Mouse (Mus musculus) spleen, postnatal 36 days (tissue): ENCODE measurements at regions not wholly inside any gene's neighbourhood (a gene's known extent, or its start where the extent isn't known, plus 50 kb on each side); places are given as distances from the start of the nearest gene placed in this dataset.

ENCODE experiments used
- DNase-seq, 2 experiments: peaks; one replicate each; pipeline ENCODE4 v3.0.0; 2022; ENCODE audit warnings: low spot score in 2 of 2, mixed read lengths in 1 of 2

- no peak for DNase-seq
These were observed 175.6 kb downstream of the Fam43a start for GRCm38 (mm10) chr16:30774951-30775661.

GRCm38 (mm10) chr16:30775740-30776700, 176.5 kb downstream of the Fam43a start:
- DNase-seq, result no peak

DNA sequence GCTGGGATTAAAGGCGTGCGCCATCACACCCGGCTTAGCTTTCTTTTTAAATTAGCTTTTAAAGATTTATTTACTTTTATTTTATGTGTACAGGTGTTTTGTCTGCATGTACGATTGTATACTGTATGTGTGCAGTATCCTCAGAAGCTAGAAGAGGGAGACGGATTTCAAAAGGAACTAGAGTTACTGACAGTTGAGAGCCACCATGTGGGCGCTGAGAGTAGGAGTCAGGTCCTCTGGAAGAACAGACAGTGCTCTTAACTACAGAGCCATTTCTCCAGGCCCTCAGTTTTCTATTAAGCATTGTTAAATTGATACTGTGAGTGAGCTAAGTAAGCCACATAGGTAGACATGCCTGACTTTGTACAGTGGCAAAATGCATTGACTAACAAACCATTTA, 177.9 kb downstream of the Fam43a start:
- no peak for DNase-seq

DNA sequence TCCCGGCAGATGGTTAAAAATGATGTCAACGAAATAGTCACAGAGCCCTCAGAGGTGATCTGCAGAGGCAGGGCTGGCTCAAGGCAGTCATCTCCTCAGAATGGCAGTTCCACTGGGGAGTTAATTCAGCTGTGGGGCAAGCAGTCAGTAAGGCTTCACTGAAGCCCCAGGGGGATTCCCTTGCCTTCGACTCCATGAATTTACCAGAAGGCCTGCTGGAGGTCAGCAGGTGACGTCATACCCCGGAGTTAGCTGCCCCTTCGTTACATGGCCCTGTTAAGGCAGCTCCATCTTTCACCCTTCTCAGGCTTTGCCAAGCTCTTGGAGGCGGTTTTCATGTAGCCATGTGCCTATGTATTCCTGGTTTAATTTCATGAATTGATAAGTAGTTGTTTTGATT, 178.6 kb downstream of the Fam43a start:
- no peak for DNase-seq

GRCm38 (mm10) chr16:30778945-30779344, 179.4 kb downstream of the Fam43a start:
- no peak for DNase-seq

GRCm38 (mm10) chr16:30784261-30784660, 184.7 kb downstream of the Fam43a start:
- no peak for DNase-seq

- no peak for DNase-seq
These were observed 185.4 kb downstream of the Fam43a start for GRCm38 (mm10) chr16:30784949-30785348.

- DNase-seq, result no peak
These were observed 186.5 kb downstream of the Fam43a start for GRCm38 (mm10) chr16:30786060-30786459.

DNA sequence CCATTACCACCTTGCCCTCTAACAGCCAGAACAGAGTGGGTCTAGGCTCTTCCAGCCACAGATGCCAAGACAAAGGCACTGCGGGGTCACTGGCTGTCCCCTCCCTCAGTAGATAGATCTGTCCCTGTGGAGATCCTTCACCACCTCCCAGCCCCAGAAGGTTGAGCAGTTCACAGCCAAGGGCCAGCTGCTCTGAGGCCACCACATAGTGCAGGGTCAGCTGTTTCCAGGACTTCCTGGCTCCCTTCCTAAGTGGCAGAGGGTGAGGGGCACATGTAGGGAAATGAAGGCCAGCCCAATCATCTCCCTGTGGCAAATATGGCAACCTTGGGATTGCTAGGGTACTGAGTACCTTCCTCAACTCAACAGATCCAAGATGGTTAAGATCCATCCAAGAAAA, 187.8 kb downstream of the Fam43a start:
- no peak for DNase-seq

DNA sequence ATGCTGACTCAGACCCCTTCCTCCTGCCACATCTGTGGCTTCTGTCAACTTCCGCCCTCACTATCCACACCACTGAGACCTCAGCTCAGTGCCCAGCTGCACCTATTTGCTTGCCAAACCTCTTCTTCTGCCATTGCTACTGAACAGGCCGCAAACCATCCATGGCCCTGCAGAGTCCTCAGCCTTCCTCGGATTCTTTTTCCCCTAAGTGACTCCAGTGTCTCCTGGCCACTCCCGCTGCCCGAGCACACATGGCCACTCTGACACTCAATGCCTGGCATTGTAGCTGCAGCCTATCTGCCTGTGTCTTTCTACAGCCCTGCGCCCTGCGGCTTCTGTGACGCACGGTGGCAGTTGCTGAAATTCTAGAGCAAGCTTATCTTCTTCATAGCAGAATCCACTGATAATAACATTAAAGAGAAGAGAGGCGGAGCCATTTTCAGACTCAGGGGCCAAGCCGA, 188.8 kb downstream of the Fam43a start:
- peak in 1 of 2 experiments; percentile 10 for DNase-seq

GRCm38 (mm10) chr16:30788944-30789781, 189.6 kb downstream of the Fam43a start:
- DNase-seq, result no peak

DNA sequence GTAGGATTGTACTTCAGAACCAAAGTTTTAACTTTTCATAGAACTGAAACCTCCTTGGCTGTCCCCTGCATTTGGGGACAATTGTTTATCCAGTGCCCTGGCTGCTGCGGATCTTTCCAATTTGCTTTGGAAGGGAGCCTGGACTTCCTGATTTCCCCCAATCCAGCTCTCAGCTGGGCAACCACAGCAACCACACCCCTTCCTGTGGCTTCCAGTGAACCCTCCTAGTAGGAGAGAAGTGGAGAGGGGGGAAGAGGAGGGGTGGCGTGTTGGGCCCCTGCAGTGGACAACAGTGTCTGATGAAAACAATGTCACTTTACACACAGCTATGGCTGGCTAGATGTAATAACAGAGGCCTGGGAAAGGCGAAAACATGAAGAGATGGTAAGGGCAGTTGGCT, 190.5 kb downstream of the Fam43a start:
- DNase-seq, result peak; percentile 11 to 23

GRCm38 (mm10) chr16:30790551-30791001, 191.1 kb downstream of the Fam43a start:
- DNase-seq, result no peak

GRCm38 (mm10) chr16:30791048-30791855, 191.7 kb downstream of the Fam43a start:
- no peak for DNase-seq

DNA sequence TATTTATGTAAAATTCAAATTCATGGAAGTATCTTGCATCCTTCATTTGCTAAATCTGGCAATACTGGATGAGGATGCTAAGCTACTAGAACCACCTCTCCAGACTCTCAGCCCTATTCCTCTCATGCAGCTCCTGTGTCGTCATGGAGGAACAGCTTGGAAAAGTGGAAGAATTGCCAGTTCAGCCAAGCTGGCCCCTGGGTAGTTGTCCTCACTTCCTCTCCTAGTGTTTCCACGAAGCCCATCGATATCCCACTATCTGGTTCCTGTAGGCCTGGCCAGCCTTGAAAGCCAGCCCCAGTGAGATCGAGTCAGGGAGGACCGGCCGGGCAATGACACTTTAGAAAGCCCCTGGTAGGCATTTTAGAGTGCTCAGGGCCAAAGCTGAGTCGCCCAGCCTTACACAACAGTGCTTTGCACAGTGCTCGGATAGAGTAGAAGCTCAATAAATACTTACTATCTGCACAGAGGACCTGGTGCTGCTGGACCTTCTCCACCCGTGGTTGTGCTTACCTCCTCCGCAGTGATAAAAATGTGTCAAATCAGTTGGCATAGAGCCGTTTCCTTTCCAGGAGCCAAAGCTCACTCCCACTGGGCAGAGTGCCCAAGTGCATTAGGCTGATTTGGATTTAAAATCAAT, 193.3 kb downstream of the Fam43a start:
- no peak for DNase-seq

DNA sequence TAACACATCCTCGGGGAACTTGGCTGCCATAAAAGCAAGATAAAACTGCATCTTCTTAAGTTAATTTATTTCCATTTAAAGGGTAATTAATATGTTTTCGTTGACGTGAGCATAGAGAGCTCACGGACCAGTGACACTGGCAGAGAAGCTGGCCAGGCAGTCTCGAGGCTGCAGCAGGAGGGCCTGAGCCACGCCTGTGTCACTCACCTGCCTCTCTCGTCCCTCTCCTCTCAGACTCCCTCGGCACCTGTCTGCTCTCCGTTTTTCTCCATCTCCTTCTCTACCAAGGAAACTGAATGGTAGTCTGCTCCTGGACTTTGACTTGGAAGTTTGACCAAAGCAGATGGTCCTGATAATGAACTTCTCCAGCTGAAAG, 193.8 kb downstream of the Fam43a start:
- DNase-seq, result no peak

- DNase-seq, result no peak
These were observed 194.3 kb downstream of the Fam43a start for GRCm38 (mm10) chr16:30793856-30794255.

- DNase-seq, result no peak
These were observed 196.0 kb downstream of the Fam43a start for GRCm38 (mm10) chr16:30795501-30795904.

GRCm38 (mm10) chr16:30796103-30796502, 196.6 kb downstream of the Fam43a start:
- no peak for DNase-seq

- DNase-seq, result no peak
These were observed 197.5 kb downstream of the Fam43a start for GRCm38 (mm10) chr16:30797006-30797405.
